Mouse (Mus musculus) heart, embryonic 13.5 days (tissue): ENCODE measurements at regions not wholly inside any gene's neighbourhood (a gene's known extent, or its start where the extent isn't known, plus 50 kb on each side); places are given as distances from the start of the nearest gene placed in this dataset.

Experiments
- ATAC-seq: fragments of 200-750 bp; cut with Nextera tagmentation; 2 replicates; pipeline ENCODE4 v1.8.0; 2017; ENCODE audit warnings: moderate TSS enrichment; ENCODE audit not compliant: insufficient number of reproducible peaks, low FRiP score, low TSS enrichment; ENCODE audit errors: extremely low read depth
- H3K27ac ChIP-seq: fragments of 300-500 bp; sonication (generic); replicated peaks from 2 replicates; pipeline ENCODE4 v1.5.1; 2015; ENCODE audit warnings: moderate library complexity, mild to moderate bottlenecking, inconsistent platforms
- H3K27me3 ChIP-seq: fragments of 300-500 bp; sonication (generic); replicated peaks from 2 replicates; pipeline ENCODE4 v1.6.1; 2015; ENCODE audit warnings: mild to moderate bottlenecking, inconsistent platforms
- H3K36me3 ChIP-seq: fragments of 300-500 bp; sonication (generic); 2 replicates; pipeline ENCODE4 v1.6.1; 2015; ENCODE audit warnings: mild to moderate bottlenecking, inconsistent platforms
- H3K4me1 ChIP-seq: fragments of 300-500 bp; sonication (generic); 2 replicates; pipeline ENCODE4 v1.6.1; 2015; ENCODE audit warnings: inconsistent platforms
- H3K4me2 ChIP-seq: fragments of 300-500 bp; sonication (generic); 2 replicates; pipeline ENCODE4 v1.6.1; 2015; ENCODE audit warnings: inconsistent platforms, mild to moderate bottlenecking, moderate library complexity
- H3K4me3 ChIP-seq: fragments of 300-500 bp; sonication (generic); 2 replicates; pipeline ENCODE4 v1.5.1; 2015; ENCODE audit warnings: moderate library complexity, mild to moderate bottlenecking, inconsistent platforms
- H3K9ac ChIP-seq: fragments of 300-500 bp; sonication (generic); 2 replicates; pipeline ENCODE4 v1.6.1; 2015; ENCODE audit warnings: inconsistent platforms, mild to moderate bottlenecking, moderate library complexity
- H3K9me3 ChIP-seq: fragments of 300-500 bp; sonication (generic); 2 replicates; pipeline ENCODE4 v1.6.1; 2016; ENCODE audit warnings: inconsistent platforms
- WGBS: fragments of 180-500 bp; shearing (Covaris S2); methylation state at CpG from one replicate; pipeline ENCODE4 v1.1.7; 2015; ENCODE audit warnings: mixed read lengths; 5-methylcytosine and 5-hydroxymethylcytosine counted together

DNA sequence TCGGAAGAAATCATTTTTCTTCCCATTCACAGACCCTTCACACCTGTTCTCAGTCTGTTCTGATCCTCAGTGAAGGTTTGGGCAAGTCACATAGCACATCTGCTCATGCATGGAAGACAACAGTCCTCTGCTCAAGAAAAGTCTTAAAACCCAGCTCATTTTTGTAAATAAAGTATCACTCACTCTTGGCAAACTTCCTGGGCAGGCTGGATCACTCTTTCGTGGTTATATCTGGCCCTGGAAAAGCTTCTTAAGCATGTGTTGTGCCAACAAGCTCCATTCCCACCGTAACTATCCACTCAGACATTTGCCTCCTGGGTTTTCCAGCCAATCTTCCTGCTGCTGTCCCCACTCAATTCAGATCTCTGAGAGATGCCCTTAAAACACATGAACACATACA is 103.2 kb upstream of the Cep85l start:
- Histone ChIP-seq H3K4me2 (no peak overlapping the region), H3K4me3 (no peak overlapping the region), H3K9ac (no peak overlapping the region), H3K9me3 (no peaks in the 10 kb centered on the region), H3K27me3 (no peaks in the 10 kb centered on the region), H3K36me3 (no peaks in the 10 kb centered on the region), H3K4me1 (no peaks in the 10 kb centered on the region), H3K27ac (no peak overlapping the region)
- WGBS: 67% methylated on average over 3 of the region's 3 CpGs
- no peak for ATAC-seq

DNA sequence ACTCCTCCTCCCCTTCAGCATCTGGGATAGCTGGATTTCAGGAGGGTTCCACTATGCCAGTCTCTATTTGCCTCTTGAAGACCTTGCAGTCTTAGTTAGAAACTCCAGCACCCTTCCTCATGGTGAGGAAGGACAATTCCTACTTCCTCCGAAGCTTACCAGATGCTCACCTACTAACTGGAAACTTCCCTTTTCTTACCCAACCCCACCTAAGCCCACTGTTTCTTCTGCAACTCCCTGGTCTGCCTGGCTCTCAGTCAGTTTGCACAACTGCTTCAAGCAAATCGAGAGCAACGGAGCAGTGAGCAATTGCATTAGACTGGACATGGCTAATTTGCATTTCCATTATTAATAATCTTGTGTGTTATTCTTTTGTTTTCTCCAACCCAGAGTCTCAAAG is 90.5 kb upstream of the Cep85l start:
- H3K36me3 ChIP-seq: no peaks in the 10 kb centered on the region
- ATAC-seq: no peak
- no peak overlapping the region for H3K9ac ChIP-seq
- no peak overlapping the region for H3K4me2 ChIP-seq
- H3K4me1 ChIP-seq: peaks cover 7% of the 10 kb centered on the region; the same call in 1 of the 2 replicates
- peaks cover 17% of the 10 kb centered on the region for H3K9me3 ChIP-seq
- 81% methylated on average over 3 of the region's 3 CpGs for WGBS
- no peak overlapping the region for H3K4me3 ChIP-seq
- H3K27ac ChIP-seq: no peak overlapping the region
- H3K27me3 ChIP-seq: no peaks in the 10 kb centered on the region

DNA sequence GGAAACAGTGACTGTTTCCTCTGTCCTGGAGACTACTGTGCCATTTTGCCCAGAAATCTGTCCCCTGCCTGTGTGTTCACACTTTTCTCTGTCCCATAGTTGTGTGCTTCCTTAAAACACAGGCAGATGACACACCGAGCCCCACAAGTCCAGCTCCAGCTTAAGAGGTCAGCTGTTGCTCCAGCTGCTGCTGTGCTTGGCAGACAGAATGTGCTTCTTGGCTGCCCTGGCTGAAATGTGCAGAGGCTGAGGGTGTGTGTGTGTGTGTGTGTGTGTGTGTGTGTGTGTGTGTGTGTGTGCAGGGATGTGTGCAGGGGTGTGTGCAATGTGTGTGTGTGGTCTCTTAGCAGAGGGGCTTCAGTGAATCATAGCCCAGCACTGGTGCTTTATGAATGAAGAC is 89.9 kb upstream of the Cep85l start:
- WGBS: 65% methylated on average over 1 of the region's 1 CpGs
- ATAC-seq: no peak
- peaks cover 17% of the 10 kb centered on the region for H3K9me3 ChIP-seq
- H3K4me1 ChIP-seq: peaks cover 10% of the 10 kb centered on the region
- no peaks in the 10 kb centered on the region for H3K27me3 ChIP-seq
- no peak overlapping the region for H3K4me3 ChIP-seq
- no peak overlapping the region for H3K27ac ChIP-seq
- no peak overlapping the region for H3K9ac ChIP-seq
- H3K4me2 ChIP-seq: no peak overlapping the region
- no peaks in the 10 kb centered on the region for H3K36me3 ChIP-seq

DNA sequence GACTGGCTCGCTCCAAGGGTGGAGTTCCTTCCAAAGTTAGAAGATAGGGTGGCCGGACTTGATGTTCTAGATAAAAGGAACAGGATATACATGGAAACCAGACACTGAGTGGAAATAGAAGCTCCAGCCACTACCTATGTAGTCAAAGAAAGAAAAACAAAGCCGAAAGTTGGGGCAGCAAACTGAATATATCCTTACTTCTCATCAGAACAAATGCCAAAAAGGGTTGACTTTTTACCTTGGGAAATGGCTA is 88.5 kb upstream of the Cep85l start:
- WGBS: 87% methylated on average over 3 of the region's 3 CpGs

DNA sequence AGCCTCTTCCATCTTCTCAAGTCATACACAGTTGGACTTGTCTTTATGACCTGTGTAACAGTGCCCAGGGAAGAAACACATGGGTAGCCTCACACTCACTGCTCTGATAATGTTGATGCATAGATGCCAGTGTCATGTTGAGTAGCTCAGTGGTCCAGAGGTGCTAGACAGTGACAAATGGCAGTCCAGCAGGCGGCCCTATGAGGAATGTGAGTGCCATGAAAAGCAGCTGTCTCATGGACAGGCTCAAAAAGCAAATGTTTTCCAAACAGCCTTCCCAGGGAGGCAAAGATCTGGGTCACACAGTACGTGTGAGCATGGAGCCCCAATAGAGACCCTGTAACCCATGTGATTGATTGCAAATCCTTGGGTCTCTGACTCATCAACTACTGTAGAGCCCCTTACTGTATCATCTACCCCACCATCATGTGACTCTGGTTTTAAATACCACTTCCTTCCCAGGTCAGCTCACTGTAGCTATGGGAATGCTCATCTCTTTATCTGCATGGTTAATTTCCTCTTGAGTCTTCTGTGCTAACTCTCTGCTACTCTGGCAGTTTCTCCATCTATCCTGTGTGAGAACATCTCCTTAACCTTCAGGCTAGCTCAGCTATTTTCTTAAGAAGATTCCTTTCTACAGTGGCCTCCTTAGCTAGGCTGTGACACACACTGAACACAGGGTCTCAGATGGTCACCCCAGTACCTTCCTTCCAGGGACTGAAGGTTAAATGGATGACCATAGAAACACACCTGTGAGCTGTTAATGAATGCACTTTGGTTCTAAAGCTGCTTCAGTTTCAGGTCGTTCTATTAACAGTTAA is 87.9 kb upstream of the Cep85l start:
- Histone ChIP-seq H3K36me3 (no peaks in the 10 kb centered on the region), H3K9me3 (peaks cover 17% of the 10 kb centered on the region), H3K9ac (no peak overlapping the region), H3K4me3 (no peak overlapping the region), H3K27me3 (no peaks in the 10 kb centered on the region), H3K27ac (peak overlapping the region; percentile 55; the same call in 1 of the 2 replicates), H3K4me1 (peaks cover 24% of the 10 kb centered on the region), H3K4me2 (no peak overlapping the region)
- ATAC-seq: no peak
- WGBS: 56% methylated on average over 3 of the region's 3 CpGs

More for the DNA sequence above, 88.5 kb upstream of the Cep85l start:
- Histone ChIP-seq H3K9ac (no peak overlapping the region), H3K36me3 (no peaks in the 10 kb centered on the region), H3K27ac (no peak overlapping the region), H3K4me1 (peaks cover 19% of the 10 kb centered on the region), H3K4me2 (no peak overlapping the region), H3K9me3 (peaks cover 17% of the 10 kb centered on the region), H3K27me3 (no peaks in the 10 kb centered on the region), H3K4me3 (no peak overlapping the region)
- ATAC-seq: no peak

DNA sequence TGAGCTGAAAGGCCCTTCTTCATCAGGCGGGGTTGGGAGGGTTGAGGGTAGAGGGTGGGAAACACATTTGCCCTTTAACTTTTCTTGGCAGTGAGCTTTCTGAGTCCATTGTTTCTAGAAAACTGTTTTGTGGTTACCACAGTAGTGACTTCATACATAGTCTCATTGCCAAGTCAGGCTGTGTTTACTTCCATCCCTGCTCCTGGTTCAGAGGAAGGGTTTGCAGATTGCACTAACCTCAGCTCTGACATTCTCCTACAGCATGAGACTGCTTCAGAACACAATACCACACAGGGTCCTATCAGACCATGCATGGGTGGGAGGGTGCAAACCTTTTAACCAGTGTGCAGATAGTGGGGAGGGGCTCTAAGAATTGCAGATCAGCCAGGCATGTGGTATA is 87.1 kb upstream of the Cep85l start:
- Histone ChIP-seq H3K4me1 (peaks cover 31% of the 10 kb centered on the region), H3K9me3 (peaks cover 12% of the 10 kb centered on the region), H3K4me2 (no peak overlapping the region), H3K27me3 (no peaks in the 10 kb centered on the region), H3K4me3 (no peak overlapping the region), H3K36me3 (no peaks in the 10 kb centered on the region), H3K9ac (no peak overlapping the region), H3K27ac (peak overlapping the region; percentile 55; the same call in 1 of the 2 replicates)
- 59% methylated on average over 1 of the region's 1 CpGs for WGBS
- no peak; the same call in 1 of the 2 replicates for ATAC-seq

DNA sequence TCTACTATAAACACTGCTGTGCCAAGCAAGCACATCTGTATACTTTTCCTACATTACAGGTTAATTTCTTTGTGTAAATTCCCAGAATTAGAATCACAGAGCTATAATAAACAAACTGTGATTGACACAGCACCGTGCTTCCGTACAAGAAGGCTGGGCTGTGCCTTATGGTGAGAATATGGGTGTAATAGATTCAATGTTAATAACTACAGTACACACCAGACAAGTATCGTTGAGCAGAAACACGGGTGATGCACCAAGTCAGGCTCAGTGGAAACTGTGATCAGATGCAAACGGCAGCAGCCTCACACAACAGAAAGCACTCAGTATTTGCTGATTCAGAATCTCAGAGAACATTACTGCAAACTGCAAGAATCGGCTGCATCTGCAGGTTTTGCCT is 86.5 kb upstream of the Cep85l start:
- no peak overlapping the region for H3K4me3 ChIP-seq
- 73% methylated on average over 6 of the region's 6 CpGs for WGBS
- no peaks in the 10 kb centered on the region for H3K36me3 ChIP-seq
- H3K4me2 ChIP-seq: no peak overlapping the region
- H3K9ac ChIP-seq: no peak overlapping the region
- H3K27ac ChIP-seq: peak overlapping the region; percentile 55; the same call in 1 of the 2 replicates
- H3K4me1 ChIP-seq: peaks cover 37% of the 10 kb centered on the region
- H3K27me3 ChIP-seq: no peaks in the 10 kb centered on the region
- H3K9me3 ChIP-seq: peaks cover 7% of the 10 kb centered on the region; the same call in 1 of the 2 replicates
- ATAC-seq: no peak

DNA sequence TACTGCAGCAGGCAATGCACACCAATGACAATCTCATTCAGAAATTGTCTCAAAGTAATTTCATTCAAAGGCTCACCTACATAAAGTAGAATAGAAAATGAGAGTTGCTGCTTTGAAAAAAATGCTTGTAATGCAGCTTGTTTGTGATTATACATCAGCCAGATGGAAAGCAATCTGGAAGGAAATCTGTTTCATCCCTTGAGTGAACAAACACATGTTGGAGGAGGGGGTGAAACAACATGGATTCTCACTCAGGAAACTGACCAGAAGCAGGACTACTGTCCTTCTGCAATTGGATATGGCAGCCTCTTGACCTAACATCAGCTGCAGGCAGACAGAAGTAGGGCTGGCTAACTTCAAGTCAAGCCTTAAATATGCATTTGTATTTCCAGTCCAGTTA is 84.8 kb upstream of the Cep85l start:
- Histone ChIP-seq H3K4me2 (no peak overlapping the region), H3K4me3 (no peak overlapping the region), H3K27ac (no peak overlapping the region), H3K9me3 (no peaks in the 10 kb centered on the region), H3K4me1 (peaks cover 41% of the 10 kb centered on the region), H3K9ac (no peak overlapping the region), H3K27me3 (no peaks in the 10 kb centered on the region), H3K36me3 (no peaks in the 10 kb centered on the region)
- ATAC-seq: no peak

DNA sequence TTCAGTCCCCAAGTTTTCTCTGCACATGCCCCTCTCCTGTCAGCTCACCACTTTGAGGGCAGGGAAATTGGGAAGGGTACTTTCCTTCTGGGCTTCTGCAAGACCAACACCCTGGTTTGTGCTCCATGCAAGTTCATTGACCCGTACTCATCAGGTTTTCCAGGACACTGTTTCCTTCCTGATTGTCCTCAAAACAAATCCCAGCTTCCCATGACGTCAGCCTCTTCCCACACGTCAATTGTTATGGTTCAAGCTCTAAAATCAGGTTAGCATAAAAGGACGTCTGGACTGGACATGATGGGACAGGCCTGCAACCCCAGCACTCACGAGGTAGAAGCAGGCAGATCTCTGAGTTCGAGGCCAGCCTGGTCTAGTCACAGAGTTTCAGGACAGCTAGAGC is 84.3 kb upstream of the Cep85l start:
- Histone ChIP-seq H3K27ac (no peak overlapping the region; the same call in 1 of the 2 replicates), H3K27me3 (no peaks in the 10 kb centered on the region), H3K9ac (no peak overlapping the region), H3K36me3 (no peaks in the 10 kb centered on the region), H3K9me3 (no peaks in the 10 kb centered on the region), H3K4me2 (no peak overlapping the region), H3K4me3 (no peak overlapping the region), H3K4me1 (peaks cover 41% of the 10 kb centered on the region)
- no peak for ATAC-seq
- WGBS: 54% methylated on average over 6 of the region's 6 CpGs

DNA sequence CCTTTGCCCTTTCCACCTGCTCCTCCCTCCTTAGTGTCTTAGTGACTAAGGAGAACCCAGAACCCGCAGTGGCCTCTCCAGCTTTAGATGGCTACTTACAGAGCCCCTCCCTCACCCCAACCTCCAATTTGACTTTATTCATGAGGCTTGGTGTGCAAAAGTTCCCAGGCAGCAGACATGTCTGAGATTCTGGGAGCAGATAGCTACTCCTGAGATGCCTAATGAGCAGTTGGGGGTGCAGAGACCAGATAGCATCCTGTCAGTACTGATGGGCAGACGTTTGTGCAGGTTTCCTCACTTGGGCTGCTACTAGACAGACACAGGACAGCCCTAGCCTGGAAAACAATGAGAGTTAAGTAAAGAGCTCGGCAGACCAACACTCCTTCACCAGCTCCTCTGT is 83.7 kb upstream of the Cep85l start:
- H3K27ac ChIP-seq: no peak overlapping the region

DNA sequence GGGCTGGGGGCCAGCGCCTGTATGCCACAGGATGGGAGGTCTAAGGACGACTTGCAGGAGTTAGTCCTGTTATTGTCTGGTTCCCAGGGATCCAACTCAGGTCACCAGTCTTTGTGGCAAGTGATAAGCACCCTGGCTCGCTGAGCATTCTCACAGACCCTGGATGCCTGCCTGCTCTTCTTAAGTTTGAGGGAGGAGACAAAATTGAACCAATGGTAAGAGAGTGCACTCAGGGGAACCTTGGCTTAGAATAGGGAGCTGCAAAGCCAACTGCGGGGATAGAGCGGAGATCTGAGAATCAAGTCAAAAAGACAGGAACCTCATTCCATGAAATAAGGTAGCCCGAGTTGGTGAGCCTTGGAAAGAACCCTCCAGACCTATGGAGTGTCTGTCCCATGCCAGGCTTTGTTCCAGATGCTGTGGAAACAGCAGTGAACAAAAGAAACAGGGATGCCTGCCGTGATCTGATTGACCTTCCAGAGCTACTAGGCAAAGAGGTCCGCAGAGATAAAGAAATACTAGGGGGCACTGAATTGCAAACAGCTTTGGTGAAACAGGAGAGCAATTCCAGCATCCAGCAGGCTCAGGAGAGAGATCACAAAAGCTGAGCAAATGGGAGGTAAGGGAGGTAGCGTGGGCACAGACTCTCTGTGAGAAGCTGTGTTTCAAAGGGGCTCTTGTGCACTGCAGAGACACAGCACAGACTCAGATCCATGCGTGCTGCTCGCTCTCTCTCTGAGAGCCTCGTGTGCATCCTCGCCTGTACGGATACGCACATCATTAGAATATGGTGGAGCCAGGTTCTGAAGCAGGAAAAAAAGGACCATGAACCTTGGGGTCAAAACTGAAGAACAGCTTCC is 82.9 kb upstream of the Cep85l start:
- no peaks in the 10 kb centered on the region for H3K36me3 ChIP-seq
- H3K4me2 ChIP-seq: peak overlapping the region; percentile 59
- H3K4me3 ChIP-seq: peak overlapping the region; percentile 25
- peak overlapping the region; percentile 38; the same call in 1 of the 2 replicates for H3K9ac ChIP-seq
- H3K27me3 ChIP-seq: no peaks in the 10 kb centered on the region
- H3K4me1 ChIP-seq: peaks cover 41% of the 10 kb centered on the region
- H3K27ac ChIP-seq: 0 out of 2 replicates have a peak overlapping the region, but pooled peaks have one; percentile 16
- H3K9me3 ChIP-seq: no peaks in the 10 kb centered on the region
- no peak for ATAC-seq
- 39% methylated on average over 15 of the region's 15 CpGs for WGBS

More for the DNA sequence above, 83.7 kb upstream of the Cep85l start:
- no peak overlapping the region for H3K9ac ChIP-seq
- no peak for ATAC-seq
- H3K4me2 ChIP-seq: no peak overlapping the region
- H3K4me1 ChIP-seq: peaks cover 41% of the 10 kb centered on the region
- H3K9me3 ChIP-seq: no peaks in the 10 kb centered on the region
- 41% methylated on average over 3 of the region's 3 CpGs for WGBS
- H3K36me3 ChIP-seq: no peaks in the 10 kb centered on the region
- no peak overlapping the region for H3K4me3 ChIP-seq
- H3K27me3 ChIP-seq: no peaks in the 10 kb centered on the region
